Mouse (Mus musculus) olfactory bulb, adult 2 months (tissue): ENCODE measurements around the gene Cyb561d2. TPM values are rescaled to one million over a fixed set of nuclear protein-coding genes. Genes with fewer than 3 reads are reported as not detected.
"Not testable (repeated sequence)": the region's sequence is repeated elsewhere in the genome, so short reads cannot be mapped to it uniquely, and the experiment has no call there.

Experiments used
- H3K27ac ChIP-seq: fragments of 200-500 bp; 2 replicates; pipeline ENCODE4 v1.5.1; 2012; ENCODE audit warnings: low read depth, low read length; ENCODE audit not compliant: insufficient read depth
- H3K4me1 ChIP-seq: fragments of 200-500 bp; 2 replicates; pipeline ENCODE4 v1.6.1; 2012; ENCODE audit warnings: low read length; ENCODE audit not compliant: control insufficient read depth, insufficient read depth
- H3K4me3 ChIP-seq: fragments of 200-500 bp; 2 replicates; pipeline ENCODE4 v1.5.1; 2012; ENCODE audit warnings: mild to moderate bottlenecking, low read depth, low read length, moderate library complexity; ENCODE audit not compliant: insufficient read depth
- CTCF ChIP-seq: fragments of 200-500 bp; IDR thresholded peaks from 2 replicates; pipeline ENCODE4 v1.5.1; 2012; ENCODE audit warnings: low read depth, mild to moderate bottlenecking, low read length, moderate library complexity; ENCODE audit not compliant: insufficient read depth
- POLR2A ChIP-seq: fragments of 200-500 bp; IDR thresholded peaks from 2 replicates; pipeline ENCODE4 v1.6.1; 2012; ENCODE audit warnings: mild to moderate bottlenecking, low read depth, low read length, moderate library complexity; ENCODE audit not compliant: insufficient read depth
- WGBS: fragments of 180-500 bp; shearing (Covaris S2); methylation state at CpG from one replicate; pipeline ENCODE4 v1.1.7; 2018; 5-methylcytosine and 5-hydroxymethylcytosine counted together
- polyA plus RNA-seq: library from polyadenylated mRNA; stranded (reverse); fragments of >200 nt; gene quantifications from 2 replicates; pipeline ENCODE4 v1.2.4, GENCODE M21; 2012; ENCODE audit warnings: low replicate concordance; ENCODE audit not compliant: missing spikeins, insufficient read depth, insufficient read length

Cyb561d2 gene
- polyA plus RNA-seq, 1 experiment, result not detected

DNA sequence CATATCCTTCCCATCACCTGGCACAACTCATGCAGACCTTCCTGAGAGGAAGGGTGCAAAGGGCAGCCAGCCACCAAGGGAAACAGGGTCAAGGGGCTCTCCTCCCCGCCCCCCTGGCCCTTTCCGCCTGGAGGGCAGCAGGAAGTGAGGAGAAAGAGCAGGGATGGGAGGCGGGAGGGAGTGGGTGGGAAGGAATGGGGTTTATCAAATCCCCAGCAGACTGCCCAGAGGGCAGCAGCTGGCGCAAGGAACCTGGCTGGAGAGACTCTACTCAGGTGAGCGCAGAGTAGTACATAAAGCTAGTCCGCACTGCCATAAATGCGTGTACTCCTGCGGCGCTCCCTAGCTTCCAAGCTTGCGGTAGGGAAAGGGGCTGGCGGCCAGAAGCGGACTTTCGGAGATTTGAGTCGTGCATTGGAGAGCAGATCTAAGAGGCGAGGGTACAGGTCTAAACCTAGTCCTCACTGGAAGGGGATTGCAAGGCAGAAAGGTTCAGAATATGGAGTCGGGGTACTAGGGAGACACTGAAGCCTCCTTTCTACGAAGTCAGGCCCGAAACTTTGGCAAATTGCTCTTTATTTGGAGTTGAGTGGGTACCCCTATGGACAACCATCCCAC, 25.8 kb upstream of the Cyb561d2 start, which contains the start of gene Hyal2:
Gene Hyal2 (plus strand): TSS at position 244 of the 618 bp plus-strand sequence.
- WGBS, result 28% methylated on average over 18 of the region's 18 CpGs
- Histone ChIP-seq H3K4me3 (peak within 1 kb of the TSS; percentile 84), H3K4me1 (peaks cover 37% of the 10 kb centered on the region), H3K27ac (peak within 1 kb of the TSS; percentile 89)
- TF ChIP-seq POLR2A, result no peak
- no peak for TF ChIP-seq CTCF

DNA sequence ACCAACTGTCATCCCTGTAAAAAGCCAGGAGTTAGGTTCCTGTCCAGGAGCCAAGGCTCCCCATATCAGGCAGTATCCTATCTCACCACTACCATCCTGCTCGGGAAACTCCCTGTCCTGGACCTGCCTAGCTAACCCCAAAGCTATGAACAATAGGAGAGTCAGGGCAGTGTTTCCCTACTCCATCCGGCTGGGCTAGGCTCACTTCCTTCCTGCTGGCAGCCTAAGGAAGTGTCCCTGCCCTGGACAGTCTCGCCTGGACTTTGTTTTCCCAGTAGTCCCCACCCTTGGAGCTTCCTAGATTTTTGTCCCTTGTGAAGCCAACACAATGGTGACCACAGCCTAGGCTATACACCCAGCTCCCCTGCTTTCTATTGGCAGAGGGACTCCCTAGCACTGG, 24.9 kb upstream of the Cyb561d2 start:
- 74% methylated on average over 3 of the region's 3 CpGs for WGBS
- no peak overlapping the region for H3K27ac ChIP-seq
- TF ChIP-seq CTCF (no peak), POLR2A (no peak)
- peaks cover 37% of the 10 kb centered on the region for H3K4me1 ChIP-seq
- H3K4me3 ChIP-seq, result no peak overlapping the region

GRCm38 (mm10) chr9:107566041-107566709, 24.2 kb upstream of the Cyb561d2 start:
- TF ChIP-seq POLR2A (no peak), CTCF (no peak; the same call in 1 of the 2 replicates)
- peaks cover 32% of the 10 kb centered on the region for H3K4me1 ChIP-seq
- no peak overlapping the region for H3K4me3 ChIP-seq
- no peak overlapping the region for H3K27ac ChIP-seq
- 58% methylated on average over 15 of the region's 15 CpGs for WGBS

DNA sequence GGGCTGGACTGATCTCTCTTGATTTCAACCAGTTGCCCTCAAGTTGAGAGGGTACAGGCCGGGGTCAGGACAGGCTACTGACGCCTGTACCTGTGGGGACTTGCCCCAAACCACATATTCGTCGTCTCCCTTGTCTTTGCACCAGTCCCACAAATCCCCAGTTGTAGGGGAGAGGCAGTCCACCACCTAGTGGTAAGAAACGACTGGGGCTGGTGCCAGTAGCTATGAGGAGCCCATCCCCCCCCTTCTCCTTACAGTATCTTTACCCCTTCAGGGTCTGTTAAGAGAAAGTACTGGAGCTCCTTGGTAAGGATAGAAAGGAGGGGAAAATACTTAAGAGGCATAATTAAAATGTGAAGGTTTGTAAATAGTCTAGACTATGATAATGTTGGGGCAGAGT, 23.6 kb upstream of the Cyb561d2 start:
- H3K4me1 ChIP-seq, result peaks cover 26% of the 10 kb centered on the region
- not testable (repeated sequence) for H3K27ac ChIP-seq, H3K4me3 ChIP-seq
- 49% methylated on average over 5 of the region's 5 CpGs for WGBS

GRCm38 (mm10) chr9:107563029-107563581, 21.1 kb upstream of the Cyb561d2 start, which contains the start of gene Tusc2:
TSS of gene Tusc2 (plus strand) at chr9:107563255.
- under 1% methylated on average over 46 of the region's 46 CpGs for WGBS
- peak; percentile 76 for TF ChIP-seq POLR2A
- no peak for TF ChIP-seq CTCF
- Histone ChIP-seq H3K4me1 (peaks cover 14% of the 10 kb centered on the region), H3K4me3 (peak within 1 kb of the TSS; percentile 75), H3K27ac (peak within 1 kb of the TSS; percentile 42)

GRCm38 (mm10) chr9:107556346-107556745, 14.4 kb upstream of the Cyb561d2 start:
- H3K27ac ChIP-seq, result no peak overlapping the region
- no peak overlapping the region for H3K4me3 ChIP-seq
- no peak for TF ChIP-seq CTCF
- TF ChIP-seq POLR2A, result no peak
- WGBS, result 67% methylated on average over 3 of the region's 3 CpGs
- H3K4me1 ChIP-seq, result peaks cover 18% of the 10 kb centered on the region

DNA sequence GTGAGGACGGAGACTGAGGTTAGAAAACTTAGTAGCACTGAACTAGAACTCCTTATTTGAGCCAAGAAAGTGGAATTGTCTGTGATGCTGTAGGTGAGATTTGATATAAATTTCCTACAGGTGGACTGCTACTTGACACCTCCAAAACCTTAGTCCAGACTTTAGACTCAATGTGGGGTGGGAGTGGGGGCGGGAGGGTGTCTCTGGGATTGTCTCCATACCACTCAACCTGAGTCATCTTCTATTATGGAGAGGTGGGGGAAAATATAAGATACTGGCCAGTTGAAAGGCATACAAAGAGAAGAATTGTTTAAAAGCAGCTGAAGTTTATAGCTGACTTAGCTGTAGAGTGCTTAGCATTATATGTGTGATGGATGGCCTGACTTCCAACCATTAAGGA, 13.7 kb upstream of the Cyb561d2 start:
- 36% methylated on average over 2 of the region's 2 CpGs for WGBS
- TF ChIP-seq POLR2A, result no peak
- TF ChIP-seq CTCF, result no peak
- peaks cover 23% of the 10 kb centered on the region for H3K4me1 ChIP-seq
- peak overlapping the region; percentile 80; the same call in 1 of the 2 replicates for H3K4me3 ChIP-seq
- no peak overlapping the region for H3K27ac ChIP-seq

GRCm38 (mm10) chr9:107555031-107555457, 13.1 kb upstream of the Cyb561d2 start:
- Histone ChIP-seq H3K4me3 (peak overlapping the region; percentile 80), H3K4me1 (peaks cover 23% of the 10 kb centered on the region), H3K27ac (peak overlapping the region; percentile 87; the same call in 1 of the 2 replicates)
- TF ChIP-seq POLR2A (no peak), CTCF (no peak)
- under 1% methylated on average over 23 of the region's 23 CpGs for WGBS

GRCm38 (mm10) chr9:107554319-107554825, 12.4 kb upstream of the Cyb561d2 start:
- Histone ChIP-seq H3K4me3 (peak overlapping the region; percentile 80), H3K27ac (peak overlapping the region; percentile 87), H3K4me1 (peaks cover 23% of the 10 kb centered on the region)
- WGBS, result under 1% methylated on average over 53 of the region's 53 CpGs
- TF ChIP-seq POLR2A (peak; percentile 94), CTCF (no peak)
